Mouse (Mus musculus) neural tube, embryonic 11.5 days (tissue): ENCODE measurements around the gene Pp2d1. TPM values are rescaled to one million over a fixed set of nuclear protein-coding genes. Genes with fewer than 3 reads are reported as not detected.

Source experiments
- ATAC-seq: fragments of 200-750 bp; cut with Nextera tagmentation; 2 replicates; pipeline ENCODE4 v1.8.0; 2017; ENCODE audit warnings: moderate number of reproducible peaks, mild to moderate bottlenecking, moderate TSS enrichment, moderate library complexity; ENCODE audit not compliant: insufficient read depth, low FRiP score, low TSS enrichment
- DNase-seq: peaks from one replicate; pipeline ENCODE4 v3.0.0-alpha.2; 2015; ENCODE audit warnings: low spot score
- H3K27ac ChIP-seq: fragments of 300-500 bp; sonication (generic); 2 replicates; pipeline ENCODE4 v1.5.1; 2014; ENCODE audit warnings: low read depth, mild to moderate bottlenecking, low read length
- H3K27me3 ChIP-seq: fragments of 300-500 bp; sonication (generic); 2 replicates; pipeline ENCODE4 v1.6.1; 2014; ENCODE audit warnings: mild to moderate bottlenecking, low read length, mixed read lengths; ENCODE audit not compliant: control insufficient read depth, insufficient read depth
- H3K36me3 ChIP-seq: fragments of 300-500 bp; sonication (generic); 2 replicates; pipeline ENCODE4 v1.6.1; 2014; ENCODE audit warnings: mild to moderate bottlenecking, low read length, moderate library complexity, mixed read lengths; ENCODE audit not compliant: control insufficient read depth, insufficient read depth
- H3K4me1 ChIP-seq: fragments of 300-500 bp; sonication (generic); 2 replicates; pipeline ENCODE4 v1.6.1; 2014; ENCODE audit warnings: low read length, mixed read lengths; ENCODE audit not compliant: control insufficient read depth, insufficient read depth
- H3K4me2 ChIP-seq: fragments of 300-500 bp; sonication (generic); 2 replicates; pipeline ENCODE4 v1.6.1; 2014; ENCODE audit warnings: low read depth, mild to moderate bottlenecking, moderate library complexity
- H3K4me3 ChIP-seq: fragments of 300-500 bp; sonication (generic); 2 replicates; pipeline ENCODE4 v1.5.1; 2014; ENCODE audit warnings: low read depth, low read length
- H3K9ac ChIP-seq: fragments of 300-500 bp; sonication (generic); 2 replicates; pipeline ENCODE4 v1.6.1; 2014; ENCODE audit warnings: mild to moderate bottlenecking, low read length
- H3K9me3 ChIP-seq: fragments of 300-500 bp; sonication (generic); 2 replicates; pipeline ENCODE4 v1.6.1; 2016; ENCODE audit warnings: low read length; ENCODE audit not compliant: control insufficient read depth
- WGBS: fragments of 180-500 bp; shearing (Covaris S2); extraction: QIAGEN DNeasy Blood & Tissue Kit; methylation state at CpG from one replicate; pipeline ENCODE4 v1.1.7; 2014; 5-methylcytosine and 5-hydroxymethylcytosine counted together
- polyA plus RNA-seq: library from polyadenylated mRNA; unstranded; fragments of >200 nt; fragmentation: Nextera tagmentation; extraction: Ambion mirVana; gene quantifications from 2 replicates; pipeline ENCODE4 v1.2.1, GENCODE M21; 2014

Gene Pp2d1
- polyA plus RNA-seq, 1 experiment from 2014 or later = 0.69 TPM

- DNase-seq = no peak
- Histone ChIP-seq H3K27ac (no peak overlapping the region), H3K4me1 (no peaks in the 10 kb centered on the region), H3K9ac (no peak overlapping the region), H3K27me3 (no peaks in the 10 kb centered on the region), H3K4me2 (no peak overlapping the region), H3K4me3 (no peak overlapping the region), H3K36me3 (no peaks in the 10 kb centered on the region), H3K9me3 (no peaks in the 10 kb centered on the region)
- ATAC-seq = no peak
These were observed 18.7 kb downstream of the Pp2d1 start for GRCm38 (mm10) chr17:53520509-53520908.

- ATAC-seq = no peak
- Histone ChIP-seq H3K27ac (no peak overlapping the region), H3K9ac (no peak overlapping the region), H3K4me3 (no peak overlapping the region), H3K4me1 (no peaks in the 10 kb centered on the region), H3K9me3 (no peaks in the 10 kb centered on the region), H3K4me2 (no peak overlapping the region), H3K27me3 (no peaks in the 10 kb centered on the region), H3K36me3 (no peaks in the 10 kb centered on the region)
- no peak for DNase-seq
These were observed 19.9 kb downstream of the Pp2d1 start for GRCm38 (mm10) chr17:53519364-53519763.

GRCm38 (mm10) chr17:53512311-53512951 is 26.8 kb downstream of the Pp2d1 start:
- ATAC-seq = no peak
- no peak for DNase-seq
- WGBS = 86% methylated on average over 2 of the region's 2 CpGs

GRCm38 (mm10) chr17:53502966-53503365 is 36.3 kb downstream of the Pp2d1 start:
- no peak for DNase-seq
- WGBS = 96% methylated on average over 2 of the region's 2 CpGs

More at GRCm38 (mm10) chr17:53512311-53512951, 26.8 kb downstream of the Pp2d1 start:
- no peaks in the 10 kb centered on the region for H3K4me1 ChIP-seq
- no peaks in the 10 kb centered on the region for H3K36me3 ChIP-seq
- no peak overlapping the region for H3K27ac ChIP-seq
- H3K27me3 ChIP-seq = no peaks in the 10 kb centered on the region
- no peaks in the 10 kb centered on the region for H3K9me3 ChIP-seq
- no peak overlapping the region for H3K4me2 ChIP-seq
- H3K9ac ChIP-seq = no peak overlapping the region
- H3K4me3 ChIP-seq = no peak overlapping the region

GRCm38 (mm10) chr17:53489007-53489378 is 50.3 kb downstream of the Pp2d1 start:
- H3K27me3 ChIP-seq = no peaks in the 10 kb centered on the region
- no peak overlapping the region for H3K4me3 ChIP-seq
- H3K27ac ChIP-seq = no peak overlapping the region
- no peaks in the 10 kb centered on the region for H3K9me3 ChIP-seq
- no peak overlapping the region for H3K4me2 ChIP-seq
- ATAC-seq (no peak), DNase-seq (no peak)
- H3K9ac ChIP-seq = no peak overlapping the region
- H3K4me1 ChIP-seq = no peaks in the 10 kb centered on the region
- 93% methylated on average over 1 of the region's 1 CpGs for WGBS
- H3K36me3 ChIP-seq = peaks cover 2% of the 10 kb centered on the region; the same call in 1 of the 2 replicates

More at GRCm38 (mm10) chr17:53502966-53503365, 36.3 kb downstream of the Pp2d1 start:
- ATAC-seq = no peak
- Histone ChIP-seq H3K4me3 (no peak overlapping the region), H3K9me3 (no peaks in the 10 kb centered on the region), H3K4me2 (no peak overlapping the region), H3K9ac (no peak overlapping the region), H3K4me1 (no peaks in the 10 kb centered on the region), H3K36me3 (peaks cover 4% of the 10 kb centered on the region), H3K27me3 (no peaks in the 10 kb centered on the region), H3K27ac (no peak overlapping the region)

- ATAC-seq = no peak
- Histone ChIP-seq H3K4me3 (no peak overlapping the region), H3K36me3 (peaks cover 2% of the 10 kb centered on the region; the same call in 1 of the 2 replicates), H3K27ac (no peak overlapping the region), H3K9me3 (no peaks in the 10 kb centered on the region), H3K4me1 (no peaks in the 10 kb centered on the region), H3K9ac (no peak overlapping the region), H3K4me2 (no peak overlapping the region), H3K27me3 (no peaks in the 10 kb centered on the region)
- DNase-seq = no peak
- WGBS = 93% methylated on average over 4 of the region's 4 CpGs
These were observed 50.8 kb downstream of the Pp2d1 start for GRCm38 (mm10) chr17:53488291-53489006.

GRCm38 (mm10) chr17:53480433-53480832 is 58.8 kb downstream of the Pp2d1 start:
- Histone ChIP-seq H3K9ac (no peak overlapping the region), H3K27ac (no peak overlapping the region), H3K9me3 (no peaks in the 10 kb centered on the region), H3K27me3 (no peaks in the 10 kb centered on the region), H3K36me3 (no peaks in the 10 kb centered on the region), H3K4me3 (peak overlapping the region; percentile 97), H3K4me1 (peaks cover 12% of the 10 kb centered on the region), H3K4me2 (peak overlapping the region; percentile 66)
- ATAC-seq (no peak), DNase-seq (no peak)
- WGBS = 60% methylated on average over 7 of the region's 7 CpGs

GRCm38 (mm10) chr17:53479604-53480041 is 59.6 kb downstream of the Pp2d1 start:
- Histone ChIP-seq H3K4me2 (peak overlapping the region; percentile 66), H3K4me3 (peak overlapping the region; percentile 97), H3K27me3 (no peaks in the 10 kb centered on the region), H3K9me3 (no peaks in the 10 kb centered on the region), H3K4me1 (peaks cover 12% of the 10 kb centered on the region), H3K36me3 (no peaks in the 10 kb centered on the region), H3K27ac (peak overlapping the region; percentile 95), H3K9ac (peak overlapping the region; percentile 89)
- ATAC-seq = peak; percentile 2
- peak; percentile 67 for DNase-seq
- WGBS = under 1% methylated on average over 25 of the region's 33 CpGs
